Comparison of ENCODE assay signal across 25 mouse cellular contexts in the genomic region with DNA sequence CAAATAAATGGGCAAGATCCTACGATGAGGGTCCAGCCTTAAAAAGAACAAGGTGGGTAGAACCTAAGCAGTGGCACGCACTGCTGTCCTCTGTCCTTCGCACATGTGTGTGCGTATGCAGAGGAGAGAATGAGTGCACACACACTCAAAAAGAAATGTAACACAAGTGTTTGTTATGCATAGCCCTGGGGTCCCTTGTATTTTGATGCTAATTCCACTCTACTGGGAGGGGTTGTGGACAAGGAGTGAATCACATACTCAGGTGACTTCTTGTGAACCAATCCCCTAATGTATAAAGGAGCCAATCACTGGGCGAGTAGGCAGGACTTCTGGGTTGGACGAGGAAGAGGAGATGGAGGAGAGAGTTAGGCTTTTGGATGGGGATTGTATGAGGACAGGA.
"Had no signal": no experiment of that assay in that cellular context is flagged by ENCODE, and none has a peak within 500 bp of the region (broad histone marks: within the 10 kb centered on the region; RNA-seq: fewer than 3 reads in every experiment).

No protein-coding gene starts in this region.

- ATAC-seq: hindbrain, postnatal 0 days; intestine, postnatal 0 days had no signal

- H3K27me3 ChIP-seq: heart, embryonic 13.5 days; heart, embryonic 15.5 days; hindbrain, embryonic 13.5 days; hindbrain, embryonic 15.5 days; kidney, embryonic 15.5 days; limb, embryonic 12.5 days; liver, embryonic 13.5 days had no signal

- H3K27ac ChIP-seq: heart, adult 2 months; heart, embryonic 13.5 days; heart, embryonic 15.5 days; hindbrain, embryonic 13.5 days; hindbrain, embryonic 15.5 days; hindbrain, postnatal 0 days; kidney, embryonic 15.5 days; kidney, postnatal 0 days; left cerebral cortex, adult 2 months; limb, embryonic 10.5 days; limb, embryonic 12.5 days; liver, embryonic 13.5 days had no signal

- H3K9ac ChIP-seq: heart, embryonic 13.5 days; heart, embryonic 15.5 days; hindbrain, embryonic 13.5 days; hindbrain, embryonic 15.5 days; kidney, embryonic 15.5 days; limb, embryonic 12.5 days; liver, embryonic 13.5 days had no signal

- H3K4me3 ChIP-seq: heart, adult 2 months; heart, embryonic 13.5 days; heart, embryonic 15.5 days; hindbrain, embryonic 13.5 days; hindbrain, embryonic 15.5 days; kidney, embryonic 15.5 days; left cerebral cortex, adult 2 months; limb, embryonic 10.5 days; limb, embryonic 12.5 days; liver, embryonic 13.5 days had no signal

- H3K9me3 ChIP-seq: heart, embryonic 15.5 days; hindbrain, embryonic 13.5 days; hindbrain, embryonic 15.5 days; kidney, embryonic 15.5 days; limb, embryonic 10.5 days; limb, embryonic 12.5 days; liver, embryonic 13.5 days had no signal

- H3K36me3 ChIP-seq: heart, embryonic 13.5 days; heart, embryonic 15.5 days; hindbrain, embryonic 13.5 days; hindbrain, embryonic 15.5 days; kidney, embryonic 15.5 days; limb, embryonic 10.5 days; limb, embryonic 12.5 days; liver, embryonic 13.5 days had no signal

- H3K4me1 ChIP-seq: heart, embryonic 15.5 days; hindbrain, embryonic 13.5 days; hindbrain, embryonic 15.5 days; kidney, embryonic 15.5 days; limb, embryonic 10.5 days; limb, embryonic 12.5 days; liver, embryonic 13.5 days had no signal

- H3K4me2 ChIP-seq: heart, embryonic 11.5 days; heart, embryonic 13.5 days; heart, embryonic 15.5 days; hindbrain, embryonic 13.5 days; hindbrain, embryonic 15.5 days; kidney, embryonic 15.5 days; limb, embryonic 12.5 days; liver, embryonic 11.5 days; liver, embryonic 13.5 days had no signal

- DNase-seq: gastrocnemius, postnatal 14 days; gastrocnemius, postnatal 36 days; heart, adult 2 months; heart, postnatal 14 days; heart, postnatal 36 days; kidney, adult 18-20 months; kidney, adult 9 months; kidney, postnatal 14 days; kidney, postnatal 36 days; layer of hippocampus, adult 9-11 months; liver; liver, embryonic 13.5 days had no signal
